Mouse (Mus musculus) testis, adult 10 weeks (tissue): ENCODE measurements around the gene 1110051M20Rik. TPM values are rescaled to one million over a fixed set of nuclear protein-coding genes. Genes with fewer than 3 reads are reported as not detected.

Experiments
- polyA plus RNA-seq: library from polyadenylated mRNA; stranded (reverse); fragments of 350-450 nt; fragmentation: Illumina TruSeq; extraction: RNeasy Lipid Tissue Mini Kit (QIAGEN cat#74804); gene quantifications from one replicate; pipeline ENCODE4 v1.2.3, GENCODE M21; 2014; ENCODE audit warnings: low read depth, low replicate concordance

1110051M20Rik gene
- polyA plus RNA-seq = 42.6 TPM

GRCm38 (mm10) chr2:91444286-91444892 is at the start of gene 1110051M20Rik:
1110051M20Rik (minus strand) TSS chr2:91444704.

GRCm38 (mm10) chr2:91457259-91457655 is 12.8 kb upstream of the 1110051M20Rik start, which contains the start of gene Lrp4:
Lrp4 (plus strand) TSS chr2:91457511.

GRCm38 (mm10) chr2:91264711-91265681 is 179.5 kb downstream of the 1110051M20Rik start, which contains the start of gene Arfgap2:
Arfgap2 (plus strand) TSS chr2:91264974.

GRCm38 (mm10) chr2:91255661-91256150 is 188.8 kb downstream of the 1110051M20Rik start, which contains the start of gene Pacsin3:
Pacsin3 (plus strand) TSS chr2:91255954.

GRCm38 (mm10) chr2:91236601-91237510 is 207.6 kb downstream of the 1110051M20Rik start, which contains the start of gene Ddb2:
Ddb2 (minus strand) TSS chr2:91236982.

Other genes with a start within 250 kb of the 1110051M20Rik start
- gene Nr1h3, start 241.9 kb downstream of the 1110051M20Rik start, polyA plus RNA-seq = 0.59 TPM
- 11.8 TPM for gene Acp2, start 241.8 kb downstream of the 1110051M20Rik start, polyA plus RNA-seq
- 16.6 TPM for gene Ddb2, start 207.7 kb downstream of the 1110051M20Rik start, polyA plus RNA-seq
- 0.59 TPM for gene Pacsin3, start 188.8 kb downstream of the 1110051M20Rik start, polyA plus RNA-seq
- 23.0 TPM for gene Arfgap2, start 179.7 kb downstream of the 1110051M20Rik start, polyA plus RNA-seq
- gene Lrp4, start 12.8 kb upstream of the 1110051M20Rik start, polyA plus RNA-seq = 0.17 TPM
- gene Ckap5, start 82.1 kb upstream of the 1110051M20Rik start, polyA plus RNA-seq = 143 TPM
- not detected for gene F2, start 191.7 kb upstream of the 1110051M20Rik start, polyA plus RNA-seq
- gene Zfp408, start 205.1 kb upstream of the 1110051M20Rik start, polyA plus RNA-seq = 2.0 TPM
- gene Arhgap1, start 205.2 kb upstream of the 1110051M20Rik start, polyA plus RNA-seq = 8.2 TPM